Mouse (Mus musculus): Measurements from ENCODE around the gene Arid5a.

Arid5a gene

DNA sequence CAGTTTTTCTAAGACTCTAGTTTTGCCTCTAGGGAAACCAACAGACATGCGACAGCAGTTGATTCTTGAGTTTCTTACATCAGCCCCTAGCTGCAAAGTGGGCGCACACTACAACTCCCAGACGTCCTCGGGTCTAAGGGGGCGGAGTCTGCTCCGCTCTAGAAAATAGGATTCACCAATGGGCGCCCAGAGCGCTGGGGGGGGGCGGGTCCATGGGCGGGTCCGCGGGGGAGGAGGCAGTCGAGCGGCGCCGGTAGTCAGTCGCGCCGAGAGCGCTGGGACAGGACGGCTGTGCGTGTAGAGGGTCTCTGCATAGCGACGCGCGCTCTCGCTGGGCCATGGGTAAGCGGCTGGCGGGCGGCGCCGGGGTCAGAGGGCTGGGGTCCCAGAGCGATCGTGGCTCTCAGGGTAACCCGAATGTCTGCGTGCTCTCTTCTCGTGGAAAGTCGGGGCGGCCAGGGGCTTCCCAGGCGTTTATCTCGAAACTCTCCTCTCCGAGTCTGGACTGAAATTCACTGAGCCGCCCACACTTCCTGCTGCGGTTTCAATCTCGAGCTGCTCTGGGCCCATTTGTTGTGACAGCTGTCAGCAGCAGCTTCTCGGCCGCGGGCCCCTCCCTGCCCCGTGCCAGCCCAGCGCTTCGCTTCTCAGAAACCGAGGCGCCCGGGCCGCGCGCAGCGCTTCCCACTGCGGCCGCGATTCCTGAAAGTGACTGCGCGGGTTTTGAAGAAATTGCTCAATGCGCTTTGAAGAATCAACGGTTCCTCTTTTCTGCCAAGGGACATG, at the start of gene Arid5a:
Gene Arid5a, plus strand, starts transcription at position 239 of the 786 bp plus-strand sequence.
- DNase-seq = peak; percentile 92

DNA sequence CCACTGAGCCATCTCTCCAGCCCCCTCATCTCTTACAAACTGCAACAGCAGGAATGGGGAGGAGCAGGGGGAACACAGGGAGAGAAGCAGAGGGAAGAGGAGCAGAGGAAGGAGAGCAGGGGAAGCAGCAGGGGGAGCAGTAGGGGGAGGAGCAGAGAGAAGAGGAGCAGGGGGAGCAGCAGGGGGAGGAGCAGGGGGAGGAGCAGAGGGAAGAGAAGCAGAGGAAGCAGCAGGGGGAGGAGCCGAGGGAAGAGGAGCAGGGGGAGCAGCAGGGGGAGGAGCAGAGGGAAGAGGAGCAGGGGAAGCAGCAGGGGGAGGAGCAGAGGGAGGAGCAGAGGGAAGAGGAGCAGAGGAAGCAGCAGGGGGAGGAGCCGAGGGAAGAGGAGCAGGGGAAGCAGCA, 48.9 kb upstream of the Arid5a start:
- no peak for DNase-seq

DNA sequence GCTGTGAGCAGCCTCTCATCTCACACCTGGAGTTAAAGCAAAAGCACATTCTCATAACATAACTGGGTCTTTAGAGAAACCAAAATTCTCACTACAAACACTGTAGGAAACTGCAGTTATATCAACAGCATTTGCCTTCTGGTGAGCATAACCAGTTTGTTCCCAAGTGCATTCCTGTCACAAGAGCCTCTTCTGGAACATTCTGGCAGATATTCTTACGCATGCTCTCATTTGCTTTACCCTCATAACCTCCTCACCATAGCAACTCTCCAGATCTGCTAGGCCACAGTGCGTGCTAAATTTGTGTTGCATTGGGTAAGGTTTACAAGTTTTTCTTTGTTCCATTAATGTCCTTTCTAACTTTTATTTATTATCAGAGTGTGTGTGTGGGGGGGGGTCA, 48.3 kb upstream of the Arid5a start:
- no peak for DNase-seq

DNA sequence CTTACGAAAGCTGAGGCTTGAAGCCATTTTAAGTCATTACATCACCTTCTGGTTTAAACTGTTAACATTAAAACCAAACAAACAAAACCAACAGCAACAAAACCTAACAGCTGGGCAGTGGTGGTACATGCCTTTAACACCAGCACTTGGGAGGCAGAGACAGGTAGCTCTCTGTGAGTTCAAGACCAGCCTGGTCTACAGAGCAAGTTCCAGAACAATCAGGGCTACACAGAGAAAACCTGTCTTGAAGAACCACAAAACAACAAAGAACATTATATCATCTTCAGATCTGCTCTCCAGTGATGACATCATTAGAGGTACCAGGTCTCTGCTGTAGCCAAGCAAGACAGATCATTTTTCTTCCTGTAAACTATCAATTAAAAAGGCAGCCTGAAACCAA, 47.1 kb upstream of the Arid5a start:
- no peak for DNase-seq

DNA sequence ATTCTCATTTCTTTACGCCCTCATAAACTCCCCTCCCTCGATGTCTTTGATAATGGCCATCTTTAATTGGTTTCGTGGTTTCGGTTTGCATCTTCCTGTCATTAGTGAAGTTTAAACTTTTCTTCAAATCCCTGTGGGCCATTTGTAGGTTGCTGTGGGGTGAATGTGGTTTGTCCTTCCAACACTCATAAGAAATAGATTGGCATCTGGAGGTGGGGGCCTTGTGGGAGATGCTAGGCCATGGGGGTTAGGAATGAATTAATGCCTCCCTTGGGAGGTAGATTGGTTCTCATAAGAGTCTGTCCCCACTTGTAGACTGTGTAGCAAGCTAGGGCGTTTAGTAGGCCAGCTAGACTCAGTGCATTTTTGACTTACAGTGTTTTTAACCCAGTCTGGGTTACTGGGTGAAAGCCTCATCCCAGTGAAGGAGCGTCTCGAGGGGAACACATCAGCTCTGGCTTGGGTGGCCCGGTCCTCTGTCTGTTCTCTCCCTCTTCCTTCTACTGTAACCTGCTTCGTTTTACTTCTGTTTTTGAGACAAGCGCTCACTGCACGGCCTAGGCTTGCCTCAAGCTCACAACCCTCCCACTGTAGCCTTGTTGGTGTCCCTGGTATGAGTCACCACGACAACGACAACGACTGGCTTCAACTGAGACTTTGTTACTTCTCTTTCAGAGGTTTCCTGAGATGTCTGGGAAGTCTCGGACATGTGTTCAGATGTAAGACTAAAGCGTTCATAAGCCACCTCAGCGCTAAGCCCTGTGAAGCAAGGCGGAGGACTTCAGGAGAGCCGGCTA, 45.6 kb upstream of the Arid5a start:
- DNase-seq = peak; percentile 43

DNA sequence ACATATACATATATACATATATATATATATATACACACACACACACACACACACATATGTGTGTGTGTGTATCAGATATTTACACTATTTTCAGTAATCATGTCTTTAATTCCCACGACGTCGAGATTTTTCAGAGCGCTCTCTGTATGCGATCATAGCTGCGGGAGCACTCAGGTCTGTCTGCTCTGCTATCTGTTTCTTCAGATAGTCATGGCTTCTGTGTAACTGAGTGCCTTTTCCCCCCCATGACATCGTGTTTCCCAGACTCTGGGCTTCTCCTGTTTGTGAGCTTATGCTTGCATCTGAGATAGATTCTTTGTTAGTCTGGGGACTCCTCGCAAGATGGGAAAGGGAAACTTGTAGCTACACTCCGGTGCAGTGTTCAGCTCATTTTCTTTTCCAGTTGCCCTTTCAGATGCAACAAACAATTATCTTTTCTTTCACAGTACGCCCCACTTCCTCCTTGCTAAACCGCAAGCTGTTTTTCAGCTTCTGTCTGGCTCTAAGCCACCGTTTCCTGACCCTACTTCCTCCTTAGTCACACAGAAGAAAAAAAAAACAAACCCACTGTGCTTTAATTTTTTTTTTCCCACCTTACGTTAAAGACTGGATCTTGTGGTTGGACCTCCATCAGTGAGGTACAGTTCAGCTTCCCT, 43.6 kb upstream of the Arid5a start:
- DNase-seq = peak; percentile 77

DNA sequence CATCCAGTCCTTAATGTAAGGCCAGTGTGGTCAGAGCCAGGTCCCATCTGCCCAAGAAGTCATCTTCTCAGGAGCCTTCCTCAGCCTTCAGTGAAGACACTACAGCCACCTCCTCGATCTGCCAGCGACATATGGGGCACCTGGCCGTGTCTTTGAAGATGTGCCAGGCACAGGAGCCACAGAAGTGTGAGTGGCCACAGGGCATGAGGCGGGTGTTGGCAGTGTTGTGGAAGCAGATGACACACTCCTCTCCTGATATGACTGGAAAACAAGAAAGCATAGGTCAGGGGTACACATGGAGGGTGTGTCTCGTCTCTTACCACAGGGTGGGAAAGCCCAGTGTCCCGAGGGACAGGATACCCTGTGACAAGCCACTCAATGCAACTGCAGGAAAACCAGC, 41.2 kb upstream of the Arid5a start:
- no peak for DNase-seq

DNA sequence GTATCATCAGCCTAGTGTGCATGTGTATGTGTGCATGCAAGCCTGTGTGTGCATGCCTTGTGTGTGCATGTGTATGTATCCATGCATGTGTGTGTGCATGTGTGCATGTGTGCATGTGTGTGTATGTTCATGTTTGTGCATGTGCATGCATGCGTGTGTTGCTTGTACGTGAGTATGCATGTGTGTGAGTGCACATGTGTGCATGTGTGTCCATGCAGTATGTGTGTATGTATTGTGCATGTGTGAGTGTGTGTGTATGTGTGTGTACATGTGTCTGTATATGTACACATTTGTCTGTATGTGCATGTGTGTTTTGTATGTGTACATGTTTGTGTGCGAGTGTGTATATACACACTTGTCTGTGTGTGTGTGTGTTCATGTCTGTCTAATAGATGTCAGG, 39.9 kb upstream of the Arid5a start:
- DNase-seq = no peak

DNA sequence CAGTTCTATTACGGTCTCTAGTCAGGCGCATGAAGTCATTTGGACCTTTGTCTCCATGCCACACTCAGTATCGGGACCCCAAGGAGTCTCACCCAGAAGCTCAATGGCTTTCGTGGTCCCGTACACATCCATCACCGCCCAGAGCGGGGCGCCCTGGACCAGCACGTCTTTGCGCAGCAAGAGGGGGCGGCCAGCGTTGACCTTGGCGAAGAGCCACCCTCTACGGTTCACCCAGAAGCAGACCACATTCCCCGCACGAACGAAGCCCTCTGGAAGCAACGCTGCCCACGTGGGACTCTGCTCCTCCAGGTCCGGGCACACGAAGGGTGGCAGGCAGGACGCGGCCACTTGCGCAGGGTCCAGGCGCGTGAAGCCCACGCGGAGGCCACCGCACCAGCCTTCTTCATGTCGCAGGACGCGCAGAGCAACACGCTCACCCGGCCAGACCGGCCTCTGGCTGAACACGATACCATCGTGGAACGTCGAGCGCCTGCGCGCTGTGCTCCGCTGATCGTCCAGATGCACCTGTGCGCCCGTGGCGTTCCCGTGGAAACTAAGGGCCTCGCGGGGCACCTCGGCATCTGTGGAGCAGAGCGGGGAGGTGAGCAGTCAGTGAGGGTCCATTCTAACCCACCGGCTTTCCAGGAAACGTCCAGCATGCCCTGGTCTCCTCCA, 38.3 kb upstream of the Arid5a start:
- DNase-seq = no peak

DNA sequence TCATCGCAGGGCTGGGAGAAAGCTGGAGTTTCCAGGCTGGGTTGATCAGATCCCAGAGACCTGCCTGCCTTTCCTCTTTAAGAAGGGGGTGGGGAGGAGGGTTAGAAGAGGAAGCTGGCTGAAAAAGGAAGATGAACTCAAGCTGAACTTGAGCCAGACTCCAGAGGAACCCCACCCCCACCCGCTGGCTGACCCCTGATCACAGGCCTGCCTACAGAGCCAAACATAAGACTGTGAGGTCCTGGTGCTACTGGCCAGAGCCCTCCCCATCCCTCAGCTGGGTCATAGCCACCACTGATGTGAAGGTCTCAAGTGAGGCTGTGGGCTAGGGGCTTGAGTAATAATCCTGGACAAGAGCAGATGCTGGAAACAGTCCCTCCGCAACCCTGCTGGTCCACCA, 36.9 kb upstream of the Arid5a start:
- no peak for DNase-seq

DNA sequence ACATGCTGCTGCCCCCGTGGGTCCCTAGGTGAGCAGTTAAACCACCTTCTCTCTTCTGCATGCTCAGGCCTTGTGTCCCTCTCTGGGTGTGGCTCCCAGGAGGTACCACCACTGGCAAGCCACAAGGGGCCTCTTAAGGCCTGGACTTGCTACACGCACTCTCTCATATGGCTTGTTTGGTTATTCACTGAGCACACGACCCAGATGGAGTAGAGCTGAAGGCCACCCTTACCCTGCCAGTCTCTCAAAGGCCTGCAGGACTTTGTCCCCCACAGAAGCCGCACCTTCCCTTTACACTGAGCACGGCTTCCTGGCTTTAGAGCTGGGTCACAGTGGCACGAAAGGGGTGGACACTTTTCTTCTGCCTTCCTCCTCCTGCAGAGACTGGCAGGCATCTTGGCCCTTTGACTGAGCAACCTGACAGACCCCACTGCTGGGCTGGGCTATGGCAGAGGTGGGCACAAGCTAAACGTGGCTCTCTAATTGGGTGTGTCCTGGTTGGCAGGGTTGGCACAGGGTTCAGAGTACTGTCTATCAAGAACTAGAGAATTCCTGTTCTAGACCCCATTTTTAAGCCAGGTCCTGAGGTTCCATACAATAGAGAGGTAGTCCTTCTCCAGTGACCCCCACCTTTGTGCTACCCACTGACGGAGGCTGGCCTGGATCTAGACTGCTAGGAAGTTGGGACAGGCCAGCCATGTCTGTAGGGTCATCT, 35.9 kb upstream of the Arid5a start:
- no peak for DNase-seq

DNA sequence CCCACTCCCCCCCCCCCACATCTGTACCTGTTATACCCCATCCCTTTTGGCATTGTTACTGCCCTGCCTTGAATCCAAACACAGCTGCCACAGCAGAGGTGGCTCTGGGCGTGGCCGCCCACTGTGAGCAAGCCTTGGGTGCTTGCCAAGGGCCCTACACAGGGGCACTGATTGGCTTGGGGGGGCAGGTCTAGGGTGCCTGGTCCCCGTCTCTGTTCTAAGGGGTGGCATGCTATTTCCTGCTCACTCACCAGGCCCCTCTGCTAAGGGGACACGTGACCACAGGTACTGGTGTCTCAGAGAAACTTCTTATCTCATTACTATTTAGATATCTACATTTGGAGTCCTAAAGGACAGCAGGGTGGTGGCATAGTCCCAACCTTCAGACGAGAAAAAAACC, 35.0 kb upstream of the Arid5a start:
- peak; percentile 46 for DNase-seq

DNA sequence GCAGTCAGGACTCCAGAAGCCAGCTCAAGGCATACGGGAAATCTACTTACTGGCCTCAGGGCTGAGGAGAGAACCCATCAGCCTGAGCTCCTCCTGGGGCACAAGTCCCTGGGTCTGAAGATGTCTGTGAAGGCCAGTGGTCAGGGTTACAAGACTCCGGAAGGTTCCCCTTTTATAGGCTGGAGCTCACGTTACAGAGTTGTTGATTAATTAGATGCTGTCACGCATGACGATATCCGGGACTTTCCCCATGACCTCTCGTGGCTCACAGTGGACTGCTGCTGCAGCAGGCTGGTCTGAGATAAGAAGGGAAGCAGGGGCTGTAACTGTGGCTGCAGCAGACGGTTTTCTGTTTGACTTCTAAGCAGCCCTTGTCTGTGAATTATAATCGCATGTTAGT, 34.2 kb upstream of the Arid5a start:
- DNase-seq = no peak

DNA sequence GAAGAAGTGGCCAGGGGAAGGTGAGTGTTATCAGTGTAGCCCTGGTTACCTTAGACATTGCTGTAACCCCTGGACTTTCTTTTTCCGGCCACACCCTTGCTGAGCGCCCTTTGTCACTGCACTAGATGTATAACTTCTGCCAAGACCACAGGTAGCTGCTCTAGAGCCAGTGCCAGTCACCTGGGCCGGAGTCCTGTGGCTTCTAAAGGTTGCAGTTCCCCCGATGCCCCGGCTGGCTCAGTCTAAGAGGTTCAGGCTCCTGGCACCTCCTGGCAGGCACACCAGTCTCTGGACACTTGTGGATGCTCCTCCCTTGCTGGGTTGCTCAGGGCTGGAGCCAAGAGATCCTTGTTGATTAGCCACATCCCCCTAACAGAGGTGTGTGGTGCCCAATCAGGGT, 33.1 kb upstream of the Arid5a start, which contains the start of gene Neurl3:
Gene Neurl3, minus strand, starts transcription at position 225 of the 400 bp plus-strand sequence.
- DNase-seq = no peak

DNA sequence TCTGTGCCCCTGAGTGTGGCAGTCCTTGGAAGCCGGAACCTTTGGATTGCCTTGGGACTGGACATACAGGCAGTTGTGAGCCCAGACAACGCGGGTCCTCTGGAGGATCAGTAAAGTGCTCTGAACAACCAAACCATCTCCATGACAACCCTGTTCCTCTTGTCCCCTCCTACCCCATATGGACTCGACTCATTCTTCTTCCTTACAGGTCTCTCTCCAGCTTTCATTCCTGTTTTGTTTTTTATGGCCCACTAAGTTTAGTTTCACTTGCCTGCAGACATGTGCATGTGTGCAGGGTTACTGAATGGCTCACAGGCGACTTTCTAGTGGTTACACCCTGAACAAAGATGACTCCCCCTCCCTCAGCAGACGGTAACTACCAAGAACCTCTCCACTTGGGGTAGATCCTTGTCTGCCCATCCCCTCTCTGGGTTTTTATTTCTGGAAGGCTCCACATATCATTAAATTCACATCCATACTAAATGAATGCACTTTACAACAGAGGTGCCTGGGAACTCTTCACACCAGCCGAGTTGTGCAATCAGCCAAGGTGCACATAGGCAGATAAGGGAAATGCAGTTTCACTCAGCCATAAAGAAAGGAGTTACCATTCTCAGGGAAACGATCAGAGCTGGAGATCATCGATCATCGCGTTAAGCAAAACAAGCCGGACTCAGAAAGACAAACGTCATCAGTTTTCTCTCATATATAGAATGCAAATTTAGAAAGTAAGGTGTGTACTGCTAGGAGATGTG, 31.7 kb upstream of the Arid5a start:
- DNase-seq = no peak

DNA sequence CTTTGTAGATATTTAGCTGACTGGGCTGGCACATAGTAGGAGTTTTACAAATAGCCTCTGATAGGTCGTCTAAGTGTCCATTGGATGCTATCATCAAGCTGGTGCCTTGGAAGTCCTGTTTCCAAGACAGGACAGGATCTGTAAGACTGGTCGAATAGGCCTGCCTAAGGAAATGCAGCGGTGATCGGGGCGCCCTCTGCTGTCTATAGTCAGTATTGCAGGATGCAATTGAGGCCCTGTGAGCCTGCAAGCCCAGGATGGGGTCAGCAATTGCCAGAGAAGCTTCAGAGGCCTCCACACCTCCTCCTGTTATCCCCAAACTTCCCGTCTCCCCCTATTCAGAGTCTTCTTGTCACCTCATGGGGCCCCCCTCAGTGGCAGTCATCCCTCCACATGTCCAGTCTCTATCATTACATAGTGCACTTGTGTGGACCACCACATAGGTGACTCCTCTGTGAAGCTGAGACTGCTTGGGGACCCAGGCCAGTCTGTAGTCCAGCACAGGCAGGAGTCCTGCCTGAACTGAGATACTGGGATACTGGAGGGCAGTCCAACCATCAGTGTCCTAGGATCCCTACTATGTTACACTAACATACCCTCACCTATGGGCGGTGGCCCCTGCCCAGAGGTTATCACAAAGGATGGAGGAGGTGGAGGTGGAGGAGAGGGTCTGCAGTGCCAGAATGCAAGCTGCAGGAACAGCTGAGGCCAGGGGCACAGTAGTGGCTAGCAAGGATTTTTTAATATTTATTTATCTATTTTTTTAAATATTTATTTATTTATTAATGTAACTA, 30.1 kb upstream of the Arid5a start:
- peak; percentile 92 for DNase-seq

DNA sequence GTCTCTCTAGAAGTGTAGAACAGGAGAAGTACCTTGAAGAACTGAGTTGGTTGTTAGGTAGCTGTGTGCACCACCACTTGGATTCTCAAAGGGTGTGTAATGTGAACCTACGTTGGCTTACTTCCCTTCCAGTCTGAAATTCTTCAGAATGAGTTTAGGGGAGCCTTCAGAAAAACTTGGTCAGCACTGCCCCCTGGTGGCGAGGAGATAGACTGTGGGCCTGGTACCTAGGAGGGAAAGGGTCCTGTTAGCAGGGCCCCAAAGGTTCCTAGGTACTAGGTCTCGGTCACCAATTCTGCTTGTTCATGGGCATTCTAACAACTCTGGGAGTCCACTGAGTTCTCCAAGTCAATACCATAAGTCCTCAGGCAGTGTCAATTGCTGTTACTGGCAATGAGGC, 28.3 kb upstream of the Arid5a start:
- peak; percentile 91 for DNase-seq

DNA sequence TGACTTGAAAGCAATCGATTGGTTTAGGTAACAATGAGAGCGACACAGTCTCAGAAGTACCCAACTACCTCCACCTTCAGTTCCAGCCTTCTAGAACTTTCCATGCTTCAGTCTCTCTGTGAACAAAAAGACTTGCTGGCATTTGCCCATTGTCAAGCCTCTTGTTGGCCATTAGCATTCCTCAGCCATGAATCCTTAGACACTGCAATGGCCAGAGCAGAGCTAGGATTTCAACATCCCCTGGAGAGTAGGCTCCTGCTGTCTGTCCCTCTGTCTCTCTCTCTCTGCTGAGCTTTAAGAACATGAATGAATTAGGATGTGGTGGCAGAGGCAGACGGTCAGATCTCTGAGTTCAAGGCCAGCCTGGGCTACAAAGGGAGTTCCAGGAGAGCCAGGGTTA, 26.6 kb upstream of the Arid5a start:
- DNase-seq = no peak

DNA sequence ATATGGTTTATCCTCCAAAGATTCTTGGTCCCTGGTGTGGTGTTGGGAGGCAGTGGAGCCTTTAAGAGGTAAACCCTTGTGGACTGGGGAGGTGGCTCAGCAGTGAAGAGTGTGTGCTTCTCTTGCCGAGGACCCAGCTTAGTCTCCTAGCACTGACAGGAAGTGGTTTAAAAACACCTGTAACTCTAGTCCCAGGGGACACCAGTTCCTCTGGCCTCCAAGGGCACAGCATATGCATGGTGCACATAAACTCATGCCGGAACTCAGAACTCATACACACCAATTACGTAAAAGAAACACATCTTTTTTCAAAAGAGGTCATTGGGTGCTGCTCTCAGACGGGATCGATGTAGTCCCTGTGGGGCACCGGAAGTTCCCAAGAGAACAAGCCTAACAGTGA, 25.7 kb upstream of the Arid5a start:
- peak; percentile 54 for DNase-seq

DNA sequence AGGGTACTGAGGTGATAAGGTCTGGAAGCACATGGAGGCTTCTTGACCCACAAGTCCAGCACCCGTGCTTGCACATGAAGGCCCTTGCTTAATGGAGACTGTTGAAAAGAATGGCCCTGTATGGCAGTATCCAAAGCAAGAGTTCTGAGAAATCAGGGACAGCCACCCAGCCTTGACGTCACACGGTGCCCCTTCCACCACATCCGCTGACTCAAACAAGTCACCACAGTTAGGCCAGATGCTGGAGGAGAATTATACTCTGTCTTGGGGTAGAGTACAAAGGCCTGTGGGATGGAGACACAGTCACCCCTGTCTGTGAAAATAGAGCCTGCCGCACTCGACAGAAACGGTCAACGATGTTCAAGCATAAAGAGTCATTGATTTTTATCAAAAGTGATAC, 14.1 kb upstream of the Arid5a start:
- DNase-seq = peak; percentile 41

DNA sequence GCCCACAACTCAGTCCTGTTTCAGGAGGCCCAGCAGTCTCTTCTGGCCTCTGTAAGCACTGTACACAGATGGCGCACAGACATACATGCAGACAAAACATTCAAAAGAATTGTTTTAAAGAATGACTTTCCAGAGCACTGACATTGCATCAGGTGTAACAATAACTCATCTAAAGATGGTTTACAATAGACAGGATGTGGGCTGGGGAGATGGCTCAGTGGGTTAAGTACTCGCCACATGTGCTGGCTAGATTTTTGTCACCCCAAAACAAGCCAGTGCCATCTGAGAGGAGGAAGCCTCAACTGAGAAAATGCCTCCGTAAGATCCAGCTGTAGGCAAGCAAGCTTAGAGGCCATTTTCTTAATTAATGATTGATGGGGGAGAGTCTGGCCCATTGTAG, 13.1 kb upstream of the Arid5a start:
- peak; percentile 62 for DNase-seq
